Mouse (Mus musculus) adrenal gland, adult (tissue): ENCODE data around the gene Tmem262.

ENCODE experiments used
- DNase-seq, 2 experiments: peaks; one replicate each; pipeline ENCODE4 v3.0.0; 2022 to 2023; ENCODE audit warnings: low spot score in 1 of 2; ENCODE audit not compliant: inconsistent age in 2 of 2

Tmem262 gene

DNA sequence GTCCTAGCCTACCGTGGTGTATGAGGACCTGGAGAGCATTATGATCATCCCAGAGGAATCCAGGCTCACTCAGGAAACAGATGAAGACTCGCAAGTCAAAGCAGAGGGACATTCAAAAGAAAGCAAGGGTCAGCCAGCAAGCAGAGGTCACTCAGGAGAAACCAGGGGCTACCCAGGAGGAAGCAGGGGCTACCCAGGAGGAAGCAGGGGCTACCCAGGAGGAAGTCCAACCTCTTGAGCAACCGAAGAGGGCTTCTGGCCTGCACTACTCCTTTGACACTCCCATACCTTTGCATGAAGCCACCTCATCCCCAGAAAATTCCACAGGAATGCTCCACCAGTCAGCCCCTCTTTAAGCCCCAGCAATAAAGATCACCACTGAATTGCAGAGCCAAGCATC, 18.0 kb downstream of the Tmem262 start:
- peak in 1 of 2 experiments; percentile 41 for DNase-seq

DNA sequence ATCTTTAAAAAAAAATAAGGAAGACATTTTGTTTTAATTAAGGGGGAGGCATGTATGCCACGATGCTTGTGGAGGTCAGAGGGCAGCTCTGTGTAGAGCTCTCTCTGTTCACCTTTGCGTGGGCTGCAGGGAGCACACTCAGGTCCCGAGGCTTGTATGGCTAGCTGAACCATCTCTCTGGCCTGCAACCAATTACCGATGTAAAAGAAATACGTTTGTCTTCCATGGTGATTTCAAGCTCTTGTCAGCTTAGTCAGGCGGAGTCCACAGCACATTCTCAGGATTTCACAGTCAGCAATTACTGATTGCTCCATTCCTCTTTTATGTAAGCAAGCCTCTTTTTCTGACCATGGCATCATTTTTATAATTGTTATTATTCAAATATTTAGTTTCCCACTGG, 21.4 kb downstream of the Tmem262 start:
- DNase-seq, result no peak

DNA sequence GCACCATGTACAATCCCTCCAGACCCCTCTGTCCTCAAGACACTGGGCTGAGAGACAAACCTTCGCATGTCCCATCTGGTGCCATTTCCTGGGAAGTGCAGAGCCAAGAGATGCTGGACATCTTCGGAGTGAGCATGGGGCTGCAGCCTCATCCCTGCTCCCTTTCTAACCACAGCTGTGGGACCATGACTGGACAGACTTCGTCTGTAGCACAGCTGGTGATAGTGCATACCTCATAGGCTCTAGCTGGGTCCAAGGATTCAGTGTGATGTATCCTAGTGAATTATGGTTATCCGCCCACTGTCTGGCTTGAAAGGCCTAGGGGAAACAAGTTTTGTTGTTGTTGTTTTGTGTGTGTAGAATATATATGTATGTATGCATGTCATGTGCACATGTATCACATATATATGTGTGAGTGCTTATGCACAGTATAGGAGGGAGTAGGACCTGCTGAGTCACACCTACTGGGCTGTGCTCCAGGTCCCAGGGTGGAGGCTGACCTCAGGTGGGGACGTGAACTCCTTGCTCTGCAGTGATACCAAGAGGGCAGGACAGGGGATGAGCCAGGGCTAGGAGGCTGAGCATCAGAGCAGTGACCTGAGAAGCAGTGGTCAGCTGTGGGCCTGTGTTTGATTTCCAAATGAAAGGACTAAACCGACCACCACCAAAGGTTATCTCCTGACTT, 22.5 kb downstream of the Tmem262 start:
- DNase-seq, result no peak

DNA sequence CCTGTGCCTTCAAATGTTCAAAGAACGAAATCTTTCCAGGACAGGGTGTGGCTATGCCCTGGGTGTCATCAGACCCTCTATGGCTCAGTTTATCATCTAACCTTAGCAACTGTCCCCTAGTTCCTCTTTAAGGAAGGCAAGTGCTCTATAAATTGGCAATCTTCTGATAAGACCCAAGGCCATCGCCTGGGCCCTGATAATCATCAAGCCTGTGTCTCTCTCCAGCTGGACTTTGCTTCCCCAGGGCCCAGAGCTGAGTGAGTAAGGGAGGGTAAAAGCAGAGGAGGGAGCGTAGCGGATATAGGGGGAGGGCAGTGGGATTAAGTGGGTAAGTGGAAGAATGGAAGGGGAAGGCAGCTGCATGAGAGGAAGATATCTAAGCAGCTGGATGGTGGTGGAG, 24.6 kb downstream of the Tmem262 start:
- no peak for DNase-seq

DNA sequence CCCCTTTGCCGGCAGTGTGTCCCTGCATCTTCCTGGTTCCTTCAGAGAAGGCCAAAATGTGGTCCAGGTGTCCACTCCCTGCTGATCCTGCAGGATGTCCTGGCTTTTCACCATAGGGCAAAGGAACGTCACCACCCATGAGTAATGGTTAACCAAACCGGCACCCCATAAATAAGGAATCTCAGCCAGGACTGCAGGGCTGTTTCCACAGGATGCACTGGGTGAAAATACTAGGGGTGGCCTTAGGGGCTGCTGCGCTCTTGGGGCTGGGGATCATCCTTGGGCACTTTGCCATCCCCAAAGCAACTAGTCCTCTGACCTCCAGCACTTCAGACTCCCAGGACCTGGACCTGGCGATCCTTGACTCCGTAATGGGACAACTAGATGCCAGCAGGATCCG, 25.8 kb downstream of the Tmem262 start, which contains the start of gene Naaladl1:
Naaladl1 (plus strand) TSS at position 197 of the 400 bp plus-strand sequence.
- no peak for DNase-seq

DNA sequence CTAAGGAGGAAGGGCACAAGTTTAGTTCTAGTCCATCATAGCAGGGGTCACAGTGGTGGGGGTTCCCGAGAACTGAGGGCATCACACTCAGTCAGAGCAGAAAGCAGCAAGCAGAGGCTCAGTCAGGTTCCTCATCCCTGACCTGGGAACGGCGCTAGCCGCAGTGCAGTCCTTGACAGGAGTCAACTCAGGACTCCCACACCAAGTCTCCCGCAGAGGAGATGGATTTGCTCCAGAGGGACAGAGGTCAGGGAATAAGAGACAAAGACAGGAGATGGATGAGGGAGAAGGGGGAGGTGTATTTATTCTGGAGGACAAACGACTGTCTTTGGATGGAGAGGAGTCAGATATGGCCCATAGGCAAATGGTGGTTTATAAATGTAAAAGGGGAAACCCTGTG, 33.3 kb downstream of the Tmem262 start:
- DNase-seq, result no peak

DNA sequence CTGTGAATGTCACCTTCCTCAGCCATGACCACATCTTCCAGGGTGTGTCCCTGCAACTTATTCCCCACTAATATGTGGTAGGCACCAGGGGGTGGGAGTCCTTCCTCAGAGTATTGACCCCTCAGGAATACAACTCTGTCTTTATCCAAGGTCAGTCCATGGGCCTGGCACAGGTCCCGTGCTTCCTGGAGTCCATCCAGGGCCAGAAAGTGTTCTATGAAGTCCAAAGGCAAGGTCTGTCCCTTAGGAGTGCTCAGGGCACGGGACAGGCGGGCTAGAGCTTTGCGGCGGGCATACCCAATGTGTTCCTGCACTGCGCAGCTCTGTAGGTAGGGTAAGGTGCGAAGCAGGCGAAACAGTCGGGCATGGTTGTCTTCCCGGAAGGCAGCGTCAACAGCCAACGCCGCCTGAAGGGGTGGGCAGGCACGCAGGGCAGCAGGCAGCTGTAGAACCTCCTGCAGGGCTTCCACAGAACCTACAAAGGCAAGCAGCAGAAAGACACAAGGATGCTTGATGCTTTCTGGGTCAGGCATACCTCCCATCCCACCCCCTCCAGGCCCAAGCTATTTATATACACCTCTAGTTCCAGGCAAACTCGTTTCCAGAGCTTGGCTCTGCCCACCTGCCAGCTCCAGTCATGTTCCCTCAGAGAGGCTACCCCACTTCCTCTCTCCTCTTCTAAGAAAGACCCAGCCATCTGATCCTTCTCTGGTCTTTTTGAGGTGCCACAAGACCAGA, 36.4 kb downstream of the Tmem262 start:
- DNase-seq, result peak; percentile 38 to 65

DNA sequence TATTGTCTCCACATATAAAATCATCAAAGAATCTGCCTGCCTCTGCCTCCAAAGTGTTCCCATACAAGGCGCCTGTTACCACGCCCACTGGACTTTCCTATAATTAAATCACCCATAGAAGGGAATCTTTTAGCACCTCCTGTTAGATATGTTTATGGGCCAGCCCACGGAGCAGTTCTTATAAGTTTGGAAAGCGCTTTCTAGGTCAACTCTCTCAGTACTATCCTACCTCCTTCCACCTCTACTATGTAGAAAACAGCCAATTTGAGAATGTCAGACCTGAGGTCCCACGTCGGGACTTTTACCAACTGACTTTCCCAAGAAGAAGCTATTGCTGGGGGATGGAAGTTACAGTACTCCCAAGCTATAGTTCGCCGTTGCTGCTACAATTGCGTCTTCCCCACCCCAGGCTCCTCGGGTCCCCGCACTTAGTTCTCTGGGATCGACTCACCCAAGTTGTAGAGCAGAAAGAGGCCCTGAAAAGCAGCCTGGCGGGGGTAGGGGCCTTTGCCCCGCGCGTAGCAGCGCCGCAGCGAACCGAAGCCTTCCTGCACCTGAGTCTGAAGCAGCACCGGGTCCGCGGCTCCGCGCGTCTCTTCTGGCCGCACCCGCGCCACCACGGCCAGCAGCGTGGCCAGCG, 37.6 kb downstream of the Tmem262 start:
- DNase-seq, result no peak

DNA sequence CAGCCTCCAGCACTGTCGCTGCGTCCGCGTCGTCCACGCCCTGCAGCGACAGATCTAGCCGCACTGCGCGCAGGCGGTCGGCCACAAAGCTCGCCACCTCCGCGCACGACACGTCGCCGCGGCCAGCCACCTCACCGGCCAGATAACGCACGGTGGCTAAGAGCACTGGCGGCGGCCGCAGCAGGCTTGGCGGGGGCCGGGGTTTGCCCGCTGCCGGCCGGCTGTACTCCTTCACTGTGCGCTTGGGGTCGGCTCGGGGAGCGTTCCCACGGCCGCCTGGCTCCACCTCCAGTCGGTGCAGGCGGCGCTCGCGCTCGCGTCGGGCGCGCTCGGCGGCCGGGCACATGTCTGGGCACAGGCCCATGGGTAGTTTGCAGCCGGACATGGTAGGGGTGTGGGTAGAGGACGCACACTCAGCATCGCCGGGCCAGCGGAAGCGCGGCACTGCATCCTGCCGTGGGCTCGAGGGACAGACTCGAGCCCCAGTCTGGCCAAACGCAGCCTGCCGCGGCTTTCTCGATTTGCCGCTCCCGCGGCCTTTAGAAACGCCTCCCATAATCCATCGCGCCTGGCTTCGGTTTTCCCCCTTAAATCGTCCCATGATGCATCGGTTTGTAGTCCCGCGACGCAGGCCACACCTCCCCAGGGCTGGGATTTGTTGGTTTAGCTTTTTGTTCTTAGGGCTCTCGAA, 38.3 kb downstream of the Tmem262 start, which contains the start of gene Sac3d1:
Sac3d1 (minus strand) TSS at position 665 of the 691 bp plus-strand sequence.
- DNase-seq, result peak; percentile 91 to 97

DNA sequence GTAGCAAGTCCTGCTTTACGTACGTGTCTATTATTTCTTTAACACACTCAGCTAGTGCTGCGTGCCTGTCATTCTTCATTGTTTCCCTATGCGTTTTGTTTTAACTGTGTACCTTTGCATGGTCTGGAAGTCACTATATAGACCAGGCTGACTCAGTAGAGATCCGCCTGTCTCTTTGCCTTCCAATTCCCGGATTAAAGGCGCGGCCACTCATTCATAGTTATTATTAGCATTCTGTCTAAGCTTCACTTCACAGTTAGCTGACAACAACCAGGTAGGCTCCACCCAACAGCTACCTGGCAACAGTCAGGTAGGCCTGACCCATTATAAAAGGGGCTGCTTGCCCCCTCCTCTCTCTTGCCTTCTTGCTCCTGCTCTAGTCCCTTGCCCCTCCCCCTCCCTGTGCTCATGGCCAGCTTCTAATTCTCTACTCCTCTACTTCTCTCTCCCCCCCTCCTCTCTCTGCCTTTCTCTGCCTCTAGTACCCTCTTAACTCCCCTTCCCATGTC, 38.9 kb downstream of the Tmem262 start:
- DNase-seq, result no peak

DNA sequence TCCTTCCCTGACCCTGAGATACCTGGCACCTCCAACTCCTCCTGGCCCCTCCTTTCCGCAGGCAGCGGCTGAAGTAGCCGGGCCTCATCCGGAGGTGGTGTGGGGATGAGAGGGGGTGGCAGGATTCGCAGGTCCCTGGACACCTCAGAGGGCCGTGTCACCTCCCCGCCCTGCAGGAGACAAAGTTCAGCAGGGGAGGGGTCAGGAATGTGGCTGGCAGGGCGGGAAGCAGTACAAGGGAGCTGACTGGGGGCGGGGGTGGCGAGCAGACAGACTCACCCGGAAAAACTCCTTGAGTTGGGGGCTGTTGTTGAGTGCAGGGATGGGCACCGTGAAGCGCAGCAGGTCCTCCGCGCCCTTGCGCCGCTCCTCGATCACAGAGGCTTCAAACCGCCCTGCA, 41.9 kb downstream of the Tmem262 start:
- DNase-seq, result no peak

DNA sequence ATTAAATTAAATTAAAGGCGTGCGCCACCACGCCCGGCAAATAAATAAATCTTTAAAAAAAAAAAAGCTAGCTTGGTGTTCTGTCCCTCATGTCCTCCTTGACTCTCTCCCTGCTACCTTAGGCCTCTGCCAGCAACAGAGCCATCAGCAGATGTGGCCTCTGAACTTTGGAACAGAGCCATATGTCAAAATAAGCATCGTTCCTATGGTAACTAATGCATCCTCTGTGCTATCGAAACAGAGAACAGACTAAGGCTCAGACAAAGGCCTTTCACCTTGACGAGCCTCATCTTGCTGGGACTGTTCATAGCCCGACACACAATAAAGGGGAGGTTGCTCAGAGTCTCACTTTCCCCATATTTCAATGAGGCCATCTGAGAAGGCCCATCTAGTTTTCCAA, 43.5 kb downstream of the Tmem262 start:
- DNase-seq, result no peak

DNA sequence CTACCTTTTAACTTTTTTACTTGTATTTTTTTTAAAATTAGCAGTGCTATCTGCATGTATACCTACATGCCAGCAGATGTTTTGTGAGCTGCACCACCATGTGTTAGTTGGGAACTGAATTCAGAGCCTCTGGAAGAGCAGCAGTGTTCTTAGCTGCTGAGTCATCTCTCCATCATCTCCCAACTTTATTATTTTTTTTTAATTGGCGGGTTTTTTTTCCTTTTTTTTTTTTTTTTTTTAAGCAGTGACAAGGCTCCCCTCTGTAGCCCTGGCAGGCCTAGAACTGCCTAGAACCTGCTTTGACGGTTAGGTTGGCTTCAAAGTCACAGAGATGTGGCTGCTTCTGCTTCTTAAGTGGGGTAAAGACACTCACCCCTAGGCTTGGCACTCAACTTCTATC, 45.1 kb downstream of the Tmem262 start:
- no peak for DNase-seq

DNA sequence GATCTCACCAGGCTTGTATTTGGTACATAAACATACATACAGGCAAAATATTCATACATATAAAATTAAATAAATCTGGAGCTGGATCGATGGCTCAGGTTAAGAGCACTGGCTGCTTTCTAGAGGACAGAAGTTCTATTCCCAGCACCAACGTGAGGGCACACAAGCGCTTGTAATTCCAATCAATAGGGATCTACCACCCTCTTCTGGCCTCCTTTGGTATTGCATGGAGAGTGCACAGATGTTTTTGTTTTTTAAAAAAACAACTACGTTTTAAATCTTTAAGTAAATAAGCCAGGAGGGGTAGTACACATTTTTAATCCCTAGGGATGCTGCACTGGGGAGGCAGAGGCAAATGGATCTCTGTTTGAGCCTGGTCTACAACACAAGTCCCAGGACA, 46.5 kb downstream of the Tmem262 start:
- DNase-seq, result peak in 1 of 2 experiments; percentile 84

DNA sequence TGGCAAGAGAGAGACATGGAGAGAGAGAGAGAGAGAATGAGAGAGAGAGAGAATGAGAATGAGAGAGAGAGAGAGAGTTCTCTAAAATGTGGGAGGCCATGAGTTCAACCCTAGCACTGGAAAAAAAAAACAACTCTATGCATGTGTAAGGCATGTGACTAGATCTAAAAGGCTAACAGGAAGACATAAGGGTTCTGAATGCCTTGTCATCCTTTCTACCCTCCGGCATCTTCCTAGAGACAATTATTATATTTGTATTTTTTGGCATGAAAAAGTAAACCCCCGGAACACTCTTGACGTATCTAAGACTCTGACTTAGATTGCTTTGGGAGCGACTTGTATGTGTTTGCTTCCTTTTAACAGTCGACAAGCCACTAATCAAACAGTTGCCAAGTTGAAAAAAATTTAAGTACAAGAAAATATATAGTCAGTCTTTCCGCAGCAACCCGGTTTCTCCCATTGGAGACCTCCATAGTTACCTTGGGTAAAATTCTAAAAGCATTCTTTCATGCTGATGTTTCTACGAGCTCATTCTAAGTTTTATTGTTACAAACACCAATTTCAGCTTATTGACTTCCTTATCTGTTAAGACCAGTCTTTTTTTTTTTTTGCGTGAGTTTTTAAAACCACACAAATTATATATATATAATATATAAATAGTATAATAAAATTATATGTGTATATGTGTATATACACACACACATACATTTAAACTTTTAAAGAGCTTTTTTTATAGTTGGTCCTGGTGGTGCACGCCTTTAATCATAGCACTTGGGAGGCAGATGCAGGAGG, 47.2 kb downstream of the Tmem262 start:
- DNase-seq, result no peak

DNA sequence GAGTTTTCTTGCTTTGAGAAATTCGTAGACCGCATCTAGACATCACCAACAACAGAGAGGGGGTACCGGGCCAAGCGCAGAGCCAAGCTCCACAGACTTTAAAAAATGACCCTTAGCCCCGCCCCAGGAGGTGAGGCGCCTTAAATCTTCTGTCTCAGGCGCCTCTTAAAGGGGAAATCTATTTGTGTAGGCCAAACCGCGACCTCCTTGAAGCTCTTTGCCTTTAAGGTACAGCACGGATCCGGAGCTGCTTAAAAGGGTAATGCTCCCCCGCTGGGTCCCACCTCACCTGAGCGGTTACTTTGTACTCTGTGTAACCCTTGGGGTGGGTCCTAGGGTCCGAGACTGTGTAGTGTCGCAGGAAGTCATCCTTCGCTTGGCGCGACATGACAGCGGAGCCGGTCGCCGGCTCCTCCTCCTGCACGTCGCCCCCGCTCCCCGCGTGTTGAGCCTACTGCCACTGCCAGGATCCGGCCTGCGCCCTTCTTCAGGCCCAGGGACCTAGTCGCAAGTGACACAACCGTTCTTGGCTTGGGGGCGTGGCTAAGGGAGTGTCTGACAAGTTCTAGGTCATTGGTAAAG, 48.0 kb downstream of the Tmem262 start, which contains the start of gene Snx15:
Snx15 (minus strand) TSS at position 545 of the 582 bp plus-strand sequence.
- DNase-seq, result peak; percentile 97 to 99
